Mouse (Mus musculus): Measurements from ENCODE around the gene Ttll1. TPM values are rescaled to one million over a fixed set of nuclear protein-coding genes. Genes with fewer than 3 reads are reported as not detected.

Ttll1 gene
- polyA plus RNA-seq (2012): 2.5 and 2.6 TPM in 2 replicates

GRCm38 (mm10) chr15:83510805-83511405, at the start of gene Ttll1:
Ttll1 (minus strand) TSS chr15:83510893.

GRCm38 (mm10) chr15:83526424-83527091, 15.9 kb upstream of the Ttll1 start, which contains the start of gene Bik:
Bik (plus strand) TSS chr15:83526862.

GRCm38 (mm10) chr15:83464083-83464904, 46.4 kb downstream of the Ttll1 start, which contains the start of gene Pacsin2:
Pacsin2 (minus strand) TSS chr15:83464606.

Other genes starting within 250 kb of the Ttll1 start
- 8.9 and 9.9 TPM in 2 replicates for gene Arfgap3, start 160.6 kb downstream of the Ttll1 start, polyA plus RNA-seq (2012)
- gene Pacsin2, start 46.3 kb downstream of the Ttll1 start, polyA plus RNA-seq (2012): 72.5 and 78.8 TPM in 2 replicates
- 1.5 and 1.6 TPM in 2 replicates for gene Bik, start 16.0 kb upstream of the Ttll1 start, polyA plus RNA-seq (2012)
- 297 and 427 TPM in 2 replicates for gene Tspo, start 52.7 kb upstream of the Ttll1 start, polyA plus RNA-seq (2012)
- gene Mcat, start 52.9 kb upstream of the Ttll1 start, polyA plus RNA-seq (2012): 21.1 and 21.2 TPM in 2 replicates
- 74.5 and 80.7 TPM in 2 replicates for gene Ttll12, start 84.3 kb upstream of the Ttll1 start, polyA plus RNA-seq (2012)
- gene Scube1, start 214.1 kb upstream of the Ttll1 start, polyA plus RNA-seq (2012): 0.02 TPM in 1 of 2 replicates, not detected in the other